Mouse (Mus musculus): Measurements from ENCODE around the gene Cbr1. TPM values are rescaled to one million over a fixed set of nuclear protein-coding genes. Genes with fewer than 3 reads are reported as not detected.

Gene Cbr1
- polyA plus RNA-seq (2015; fragmentation: Nextera tagmentation; extraction: Ambion mirVana): 33.8 and 45.2 TPM in 2 replicates

GRCm38 (mm10) chr16:93605553-93605952 is at the start of gene Cbr1:
Gene Cbr1, plus strand, starts transcription at chr16:93605853.

GRCm38 (mm10) chr16:93603439-93604212 is 2.0 kb upstream of the Cbr1 start, which contains the start of gene Setd4:
Gene Setd4, minus strand, starts transcription at chr16:93604063.

GRCm38 (mm10) chr16:93627761-93628400 is 22.2 kb downstream of the Cbr1 start, which contains the start of gene Gm5678:
Gene Gm5678, plus strand, starts transcription at chr16:93628097.

Other genes with a start within 250 kb of the Cbr1 start
- gene Setd4, start 1.8 kb upstream of the Cbr1 start, polyA plus RNA-seq (2015; fragmentation: Nextera tagmentation; extraction: Ambion mirVana): 3.5 and 4.9 TPM in 2 replicates
- not detected in 2 replicates for gene Gm5678, start 22.2 kb downstream of the Cbr1 start, polyA plus RNA-seq (2015; fragmentation: Nextera tagmentation; extraction: Ambion mirVana)
- 2.7 and 3.7 TPM in 2 replicates for gene Cbr3, start 77.4 kb downstream of the Cbr1 start, polyA plus RNA-seq (2015; fragmentation: Nextera tagmentation; extraction: Ambion mirVana)
- gene Dop1b, start 106.1 kb downstream of the Cbr1 start, polyA plus RNA-seq (2015; fragmentation: Nextera tagmentation; extraction: Ambion mirVana): 10.1 TPM in 2 replicates
- 25.0 and 25.3 TPM in 2 replicates for gene Morc3, start 226.3 kb downstream of the Cbr1 start, polyA plus RNA-seq (2015; fragmentation: Nextera tagmentation; extraction: Ambion mirVana)